Mouse (Mus musculus): ENCODE results near the gene Irf3. TPM values are rescaled to one million over a fixed set of nuclear protein-coding genes. Genes with fewer than 3 reads are reported as not detected.

Gene Irf3
- polyA plus RNA-seq (2016; fragmentation: Nextera tagmentation; extraction: Ambion mirVana) = 74.7 and 75.0 TPM in 2 replicates

DNA sequence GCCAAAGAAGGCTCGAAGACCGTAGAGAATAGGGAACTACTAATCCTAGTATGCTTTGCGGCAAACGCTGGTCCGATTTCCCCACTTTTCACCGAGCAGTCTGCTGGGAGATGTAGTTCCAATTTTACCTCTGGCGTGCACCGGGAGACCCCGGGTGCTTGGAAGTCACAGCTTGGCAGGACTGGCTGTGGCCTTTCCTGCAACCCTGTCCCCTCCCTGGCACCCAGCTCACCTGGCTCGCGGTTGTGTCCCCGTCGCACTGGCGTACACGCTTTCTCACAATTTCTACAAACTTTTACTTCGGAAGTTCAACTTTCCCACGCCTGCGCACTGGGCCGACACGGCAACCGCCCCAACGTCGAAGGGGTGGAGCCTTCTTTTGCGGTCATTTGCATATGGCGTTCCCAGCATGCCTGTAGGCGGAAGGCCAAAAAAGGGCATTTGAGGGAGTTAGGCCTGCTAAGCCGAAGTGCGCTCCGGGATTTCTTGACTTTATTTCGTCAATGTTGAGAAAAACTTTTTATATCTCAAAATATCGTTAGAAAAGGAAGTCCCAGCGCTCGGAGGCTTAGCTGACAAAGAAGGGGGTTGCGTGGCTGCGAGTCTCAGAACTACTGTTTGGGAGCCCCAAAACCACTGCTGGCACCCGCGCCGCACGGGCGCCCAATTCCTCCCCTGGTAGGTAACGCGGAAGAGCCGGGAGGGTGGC is at the start of gene Irf3:
Irf3 (plus strand) TSS at position 418 of the 709 bp plus-strand sequence.
- WGBS = under 1% methylated on average over 43 of the region's 43 CpGs
- Histone ChIP-seq H3K27me3 (ENCODE audit: low read depth, poor library complexity, severe bottlenecking) (no peaks in the 10 kb centered on the region), H3K4me3 (peak within 1 kb of the TSS; percentile 75), H3K9me3 (replicated peaks) (no peaks in the 10 kb centered on the region), H3K27ac (peak within 1 kb of the TSS; percentile 91), H3K4me1 (peaks cover 38% of the 10 kb centered on the region), H3K36me3 (peaks cover 69% of the 10 kb centered on the region)
- DNase-seq (ENCODE audit: low spot score) = peak; percentile 95

DNA sequence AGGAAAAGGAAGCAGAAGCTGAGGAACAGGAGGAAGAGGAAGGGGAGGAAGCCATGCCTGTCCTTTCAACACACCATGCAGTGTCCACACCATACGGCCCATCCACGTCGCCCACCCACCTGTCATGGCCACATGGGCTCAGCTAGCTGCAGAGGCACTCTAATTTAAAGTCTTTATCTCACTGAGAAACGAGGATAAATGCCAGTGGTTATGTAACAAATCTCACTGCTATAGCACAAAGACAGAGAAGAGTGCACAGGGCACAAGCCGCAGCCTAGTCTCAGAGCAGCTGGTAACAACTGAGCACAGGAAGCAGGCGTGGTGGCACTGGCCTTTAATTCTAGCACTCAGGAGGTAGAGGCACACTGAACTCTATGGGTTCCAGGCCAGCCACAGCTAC is 47.5 kb upstream of the Irf3 start:
- Histone ChIP-seq H3K4me1 (peaks cover 19% of the 10 kb centered on the region), H3K9me3 (replicated peaks) (no peaks in the 10 kb centered on the region), H3K27ac (no peak overlapping the region), H3K4me3 (no peak overlapping the region), H3K27me3 (ENCODE audit: low read depth, poor library complexity, severe bottlenecking) (peaks cover 46% of the 10 kb centered on the region), H3K36me3 (no peaks in the 10 kb centered on the region)
- WGBS = 79% methylated on average over 6 of the region's 6 CpGs
- DNase-seq (ENCODE audit: low spot score) = no peak

DNA sequence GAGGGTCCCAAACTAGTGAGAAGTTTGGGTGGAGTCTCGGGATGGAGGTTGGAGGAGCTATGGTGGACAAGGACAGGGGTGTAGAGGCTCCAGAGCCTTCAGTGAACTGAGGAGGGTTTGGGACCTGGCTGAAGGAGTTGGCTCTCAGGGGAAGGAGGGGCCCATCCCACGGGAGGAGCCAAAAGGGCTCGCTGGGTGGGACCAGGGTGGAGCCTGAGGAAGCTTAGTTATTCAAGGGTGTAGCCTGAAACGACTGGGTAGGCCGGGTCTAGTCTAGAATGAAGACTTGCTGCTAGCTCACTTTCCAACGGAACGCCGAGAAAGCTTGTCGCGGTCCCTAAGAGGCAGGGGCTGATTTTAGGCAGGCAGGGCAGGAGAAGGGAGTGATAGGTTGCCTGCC is 45.5 kb upstream of the Irf3 start:
- Histone ChIP-seq H3K27me3 (ENCODE audit: low read depth, poor library complexity, severe bottlenecking) (peaks cover 46% of the 10 kb centered on the region), H3K4me3 (peak overlapping the region; percentile 56), H3K4me1 (peaks cover 23% of the 10 kb centered on the region), H3K9me3 (replicated peaks) (no peaks in the 10 kb centered on the region), H3K36me3 (no peaks in the 10 kb centered on the region), H3K27ac (peak overlapping the region; percentile 69)
- peak; percentile 69 for DNase-seq (ENCODE audit: low spot score)
- WGBS = 1% methylated on average over 10 of the region's 10 CpGs

DNA sequence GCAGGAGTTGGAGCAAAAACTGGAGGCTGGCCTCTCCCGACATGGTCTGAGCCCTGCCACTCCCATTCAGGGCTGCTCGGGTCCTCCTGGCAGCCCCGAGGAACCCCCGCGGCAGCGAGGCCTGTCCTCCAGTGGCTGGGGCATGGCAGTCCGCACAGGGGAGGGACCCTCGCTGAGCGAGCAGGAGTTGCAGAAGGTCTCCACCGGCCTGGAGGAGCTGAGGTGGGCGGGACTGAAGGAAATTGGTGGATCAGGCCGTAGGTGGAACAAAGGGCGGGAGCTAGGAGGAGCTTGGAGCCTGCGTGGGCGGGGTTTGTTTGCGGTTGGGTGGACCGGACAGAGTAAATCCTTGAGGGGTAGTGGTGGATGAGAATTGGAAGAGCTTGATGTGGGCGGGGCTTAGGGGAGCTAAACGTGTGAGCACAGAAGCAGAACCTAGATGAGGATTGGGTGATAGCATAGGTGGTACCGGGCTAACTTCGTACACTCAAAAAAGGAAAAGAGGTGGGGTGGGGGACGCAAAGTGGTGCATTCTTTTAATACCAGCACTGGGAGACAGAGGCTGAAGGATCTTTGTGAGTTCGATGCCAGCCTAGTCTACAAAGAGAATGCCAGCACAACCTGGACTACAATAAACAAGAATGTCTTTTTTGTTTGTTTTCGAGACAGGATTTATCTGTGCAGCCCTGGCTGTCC is 44.7 kb upstream of the Irf3 start:
- Histone ChIP-seq H3K27ac (peak overlapping the region; percentile 69), H3K4me1 (peaks cover 23% of the 10 kb centered on the region), H3K9me3 (replicated peaks) (no peaks in the 10 kb centered on the region), H3K36me3 (no peaks in the 10 kb centered on the region), H3K4me3 (peak overlapping the region; percentile 56), H3K27me3 (ENCODE audit: low read depth, poor library complexity, severe bottlenecking) (peaks cover 42% of the 10 kb centered on the region)
- peak; percentile 87 for DNase-seq (ENCODE audit: low spot score)
- WGBS = 6% methylated on average over 24 of the region's 24 CpGs

DNA sequence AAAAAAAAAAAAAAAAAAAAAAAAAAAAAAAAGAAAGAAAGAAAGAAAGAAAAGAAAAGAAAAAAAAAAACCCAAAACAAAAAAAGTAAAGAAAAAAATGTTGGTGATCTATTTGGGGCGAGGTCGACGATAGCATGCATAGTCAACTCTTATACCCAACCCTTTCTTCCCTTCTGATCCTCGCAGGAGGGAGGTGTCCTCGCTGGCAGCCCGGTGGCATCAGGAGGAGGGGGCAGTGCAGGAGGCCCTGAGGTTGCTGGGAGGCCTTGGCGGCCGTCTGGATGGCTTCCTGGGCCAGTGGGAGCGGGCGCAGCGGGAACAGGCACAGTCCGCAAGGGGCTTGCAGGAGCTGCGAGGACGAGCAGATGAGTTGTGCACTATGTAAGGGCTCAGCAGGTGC is 43.9 kb upstream of the Irf3 start:
- no peak for DNase-seq (ENCODE audit: low spot score)
- no peak overlapping the region for H3K4me3 ChIP-seq
- WGBS = 61% methylated on average over 14 of the region's 14 CpGs
- H3K27me3 ChIP-seq (ENCODE audit: low read depth, poor library complexity, severe bottlenecking) = peaks cover 34% of the 10 kb centered on the region
- H3K9me3 ChIP-seq (replicated peaks) = no peaks in the 10 kb centered on the region
- H3K36me3 ChIP-seq = no peaks in the 10 kb centered on the region
- no peak overlapping the region for H3K27ac ChIP-seq
- peaks cover 23% of the 10 kb centered on the region for H3K4me1 ChIP-seq

DNA sequence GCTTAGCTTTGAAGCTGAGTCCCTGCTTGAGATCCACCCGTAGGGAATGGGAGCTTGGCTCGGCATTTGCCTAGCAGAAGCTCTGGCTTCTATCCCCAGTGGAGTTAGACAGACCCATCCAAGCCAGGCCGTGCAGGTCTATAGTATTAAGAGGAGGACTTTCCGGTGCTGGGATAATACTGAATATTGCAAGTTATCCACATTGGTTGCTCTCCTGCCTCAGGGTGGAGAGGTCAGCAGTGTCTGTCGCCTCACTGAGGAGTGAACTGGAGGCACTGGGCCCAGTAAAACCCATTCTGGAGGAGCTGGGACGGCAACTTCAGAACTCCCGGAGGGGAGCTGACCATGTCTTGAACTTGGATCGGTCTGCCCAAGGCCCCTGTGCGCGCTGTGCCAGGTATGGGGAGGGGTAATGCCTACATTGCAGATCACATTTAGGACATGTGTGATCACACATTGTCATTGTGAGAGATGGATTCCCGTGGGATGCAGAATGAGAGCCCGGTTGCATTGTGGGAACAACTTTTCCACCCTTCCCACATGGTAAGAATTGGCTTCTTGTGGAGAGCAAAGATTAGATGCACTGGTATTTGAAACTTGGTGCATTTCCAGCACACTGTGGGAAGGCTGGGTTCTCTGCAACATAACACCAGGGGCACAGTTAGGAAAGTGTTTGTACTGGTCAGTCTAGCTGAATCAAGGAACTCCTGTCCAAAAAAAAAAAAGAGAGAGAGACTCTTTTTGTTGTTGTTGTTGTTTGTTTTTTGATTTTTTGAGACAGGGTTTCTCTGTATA is 43.2 kb upstream of the Irf3 start:
- Histone ChIP-seq H3K4me1 (peaks cover 23% of the 10 kb centered on the region), H3K27ac (no peak overlapping the region), H3K9me3 (replicated peaks) (no peaks in the 10 kb centered on the region), H3K4me3 (no peak overlapping the region), H3K36me3 (peaks cover 4% of the 10 kb centered on the region; the same call in 1 of the 2 replicates), H3K27me3 (ENCODE audit: low read depth, poor library complexity, severe bottlenecking) (peaks cover 30% of the 10 kb centered on the region)
- no peak for DNase-seq (ENCODE audit: low spot score)
- 82% methylated on average over 12 of the region's 12 CpGs for WGBS

DNA sequence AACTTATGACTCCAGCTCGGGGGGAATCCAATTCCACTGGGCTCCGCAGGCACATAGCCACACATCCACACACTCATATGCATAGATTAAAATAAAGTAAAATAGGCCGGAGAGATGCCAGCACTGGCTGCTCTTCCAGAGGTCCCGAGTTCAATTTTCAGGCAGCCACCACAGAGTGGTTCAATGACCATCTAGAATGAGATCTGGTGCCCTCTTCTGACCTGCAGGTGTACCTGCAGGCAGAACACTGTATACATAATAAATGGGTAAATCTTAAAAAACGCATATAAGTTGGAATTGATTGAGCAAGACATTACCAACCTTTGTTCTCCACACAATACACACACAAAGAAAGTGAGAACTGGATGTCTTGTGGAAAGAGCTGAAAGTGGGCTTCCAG is 41.8 kb upstream of the Irf3 start:
- no peak overlapping the region for H3K4me3 ChIP-seq
- DNase-seq (ENCODE audit: low spot score) = no peak
- peaks cover 23% of the 10 kb centered on the region for H3K4me1 ChIP-seq
- H3K27ac ChIP-seq = no peak overlapping the region
- H3K27me3 ChIP-seq (ENCODE audit: low read depth, poor library complexity, severe bottlenecking) = peaks cover 18% of the 10 kb centered on the region
- 57% methylated on average over 5 of the region's 5 CpGs for WGBS
- no peaks in the 10 kb centered on the region for H3K9me3 ChIP-seq (replicated peaks)
- peaks cover 10% of the 10 kb centered on the region for H3K36me3 ChIP-seq

DNA sequence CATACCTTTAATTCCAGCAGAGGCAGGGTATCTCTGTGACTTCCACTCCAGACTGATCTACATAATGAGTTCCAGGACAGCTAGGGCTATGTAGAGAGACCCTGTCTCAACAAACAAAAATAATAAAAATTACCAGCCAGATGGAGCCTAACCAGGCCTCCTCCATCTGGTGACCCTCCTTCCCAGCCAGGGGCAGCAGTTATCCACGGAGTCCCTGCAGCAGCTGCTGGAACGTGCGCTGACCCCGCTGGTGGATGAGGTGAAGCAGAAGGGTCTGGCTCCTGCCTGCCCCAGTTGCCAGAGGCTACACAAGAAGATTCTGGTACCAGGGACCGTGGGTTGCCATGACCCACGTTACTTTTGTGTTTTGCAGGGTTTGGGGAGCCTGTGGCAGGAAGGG is 41.2 kb upstream of the Irf3 start:
- WGBS = 66% methylated on average over 6 of the region's 6 CpGs
- Histone ChIP-seq H3K36me3 (peaks cover 16% of the 10 kb centered on the region), H3K4me3 (no peak overlapping the region), H3K27ac (peak overlapping the region; percentile 22; the same call in 1 of the 2 replicates), H3K9me3 (replicated peaks) (no peaks in the 10 kb centered on the region), H3K27me3 (ENCODE audit: low read depth, poor library complexity, severe bottlenecking) (peaks cover 11% of the 10 kb centered on the region), H3K4me1 (peaks cover 23% of the 10 kb centered on the region)
- DNase-seq (ENCODE audit: low spot score) = no peak

DNA sequence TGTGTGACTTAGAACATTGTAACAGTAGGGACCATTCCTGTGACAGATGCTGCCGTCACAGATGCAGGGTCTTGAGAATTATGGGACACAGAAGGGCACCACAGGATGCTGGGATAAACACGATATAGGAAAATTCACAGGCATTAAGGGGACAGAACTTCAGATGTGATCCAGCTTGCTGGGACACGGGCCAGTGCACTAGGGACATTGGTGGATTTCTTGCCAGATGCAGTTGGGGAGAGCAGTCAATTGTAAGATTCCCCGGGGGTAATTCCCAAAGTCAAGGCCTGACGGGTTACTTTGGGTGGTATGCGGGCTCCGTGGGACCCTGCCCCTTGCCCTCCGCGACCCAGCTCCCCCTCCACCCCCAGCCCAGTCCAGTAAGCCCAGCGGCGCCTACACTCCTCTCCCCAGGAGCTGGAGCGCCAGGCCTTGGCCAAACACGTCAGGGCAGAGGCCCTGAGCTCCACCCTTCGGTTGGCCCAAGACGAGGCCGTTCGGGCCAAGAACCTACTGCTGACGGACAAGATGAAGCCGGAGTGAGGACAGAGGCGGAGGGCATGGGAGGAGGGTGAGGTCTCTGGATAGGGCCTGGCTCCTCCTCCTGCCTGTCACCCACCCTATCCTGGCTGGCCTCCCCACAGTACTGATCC is 40.1 kb upstream of the Irf3 start:
- Histone ChIP-seq H3K9me3 (replicated peaks) (no peaks in the 10 kb centered on the region), H3K27me3 (ENCODE audit: low read depth, poor library complexity, severe bottlenecking) (peaks cover under 1% of the 10 kb centered on the region; the same call in 1 of the 2 replicates), H3K4me1 (peaks cover 13% of the 10 kb centered on the region), H3K27ac (no peak overlapping the region), H3K4me3 (no peak overlapping the region), H3K36me3 (peaks cover 26% of the 10 kb centered on the region)
- 78% methylated on average over 20 of the region's 20 CpGs for WGBS
- no peak for DNase-seq (ENCODE audit: low spot score)

DNA sequence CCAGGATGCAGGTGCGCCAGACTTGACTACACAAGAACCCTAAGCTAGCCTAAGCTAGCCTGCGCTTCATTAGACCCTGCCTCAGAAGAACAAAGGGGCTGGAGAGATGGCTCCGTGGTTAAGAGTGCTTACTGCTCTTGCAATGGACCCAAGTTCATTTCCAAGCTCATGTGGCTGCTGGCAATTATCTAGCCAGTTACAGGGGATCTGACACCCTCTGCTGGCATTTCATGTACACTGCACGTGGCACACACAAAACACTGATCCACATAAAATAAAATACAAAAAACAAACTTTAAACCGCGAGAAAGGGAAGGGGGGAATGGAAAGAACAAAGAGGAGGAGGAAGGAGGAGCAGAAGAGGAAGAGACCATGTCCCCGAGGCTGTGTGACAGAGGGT is 39.2 kb upstream of the Irf3 start:
- H3K9me3 ChIP-seq (replicated peaks) = no peaks in the 10 kb centered on the region
- H3K27ac ChIP-seq = no peak overlapping the region
- H3K4me3 ChIP-seq = no peak overlapping the region
- peaks cover 33% of the 10 kb centered on the region for H3K36me3 ChIP-seq
- WGBS = 55% methylated on average over 7 of the region's 7 CpGs
- H3K4me1 ChIP-seq = peaks cover 4% of the 10 kb centered on the region; the same call in 1 of the 2 replicates
- no peaks in the 10 kb centered on the region for H3K27me3 ChIP-seq (ENCODE audit: low read depth, poor library complexity, severe bottlenecking)
- DNase-seq (ENCODE audit: low spot score) = no peak

DNA sequence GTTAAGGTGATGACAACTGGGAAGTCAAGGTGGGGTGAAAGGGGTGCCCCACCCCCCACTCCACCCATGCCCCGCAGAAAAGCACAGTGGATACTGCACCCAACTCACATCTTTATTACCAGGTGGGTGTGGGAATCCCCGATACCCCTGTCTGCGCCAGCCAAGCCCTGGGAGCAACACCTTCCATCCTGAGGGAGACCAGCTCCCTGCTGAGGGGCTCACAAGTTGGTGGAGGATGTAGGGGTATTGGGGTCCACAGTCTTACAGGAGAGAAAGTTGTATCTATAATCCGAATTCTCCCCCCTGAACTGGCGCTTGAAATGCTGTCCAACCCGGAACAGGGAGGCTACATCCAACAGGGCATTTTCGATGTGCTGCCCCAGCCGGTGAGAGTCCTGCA is 38.2 kb upstream of the Irf3 start:
- H3K36me3 ChIP-seq = peaks cover 42% of the 10 kb centered on the region
- H3K27me3 ChIP-seq (ENCODE audit: low read depth, poor library complexity, severe bottlenecking) = no peaks in the 10 kb centered on the region
- no peak overlapping the region for H3K4me3 ChIP-seq
- H3K9me3 ChIP-seq (replicated peaks) = no peaks in the 10 kb centered on the region
- no peak overlapping the region for H3K27ac ChIP-seq
- peaks cover 4% of the 10 kb centered on the region; the same call in 1 of the 2 replicates for H3K4me1 ChIP-seq
- no peak for DNase-seq (ENCODE audit: low spot score)
- WGBS = 84% methylated on average over 8 of the region's 8 CpGs

DNA sequence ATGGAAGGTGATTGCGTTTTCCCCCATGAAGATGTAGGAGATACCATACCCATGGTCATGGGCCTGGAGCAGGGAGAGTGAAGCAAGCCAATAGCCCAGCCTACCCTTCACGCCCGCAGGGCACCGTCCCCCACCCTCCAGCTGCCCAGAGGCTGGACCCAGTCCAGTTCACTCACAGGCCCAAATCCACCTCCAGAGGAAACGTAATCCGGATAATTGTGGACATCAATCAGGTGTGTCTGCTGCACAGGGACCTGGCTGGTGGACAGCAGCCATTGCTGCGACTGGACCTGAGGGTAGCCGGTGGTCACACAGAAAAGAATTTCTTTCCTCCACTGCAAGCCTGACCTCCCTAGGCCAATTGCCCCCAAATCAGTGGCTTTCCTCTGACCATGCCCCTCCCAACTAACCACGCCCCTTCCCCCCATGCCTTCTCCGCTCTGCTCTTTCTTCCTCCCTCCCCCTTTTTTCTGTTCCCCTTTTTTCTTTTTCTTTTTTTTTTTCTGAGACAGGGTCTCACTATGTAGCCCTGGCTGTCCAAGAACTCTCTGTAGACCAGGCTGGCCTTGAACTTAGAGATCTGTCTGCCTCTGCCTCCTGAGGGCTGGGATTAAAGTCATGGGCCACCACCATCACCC is 37.5 kb upstream of the Irf3 start:
- no peaks in the 10 kb centered on the region for H3K27me3 ChIP-seq (ENCODE audit: low read depth, poor library complexity, severe bottlenecking)
- H3K4me3 ChIP-seq = no peak overlapping the region
- no peak for DNase-seq (ENCODE audit: low spot score)
- no peak overlapping the region for H3K27ac ChIP-seq
- H3K4me1 ChIP-seq = peaks cover 4% of the 10 kb centered on the region; the same call in 1 of the 2 replicates
- H3K36me3 ChIP-seq = peaks cover 44% of the 10 kb centered on the region
- 87% methylated on average over 10 of the region's 10 CpGs for WGBS
- H3K9me3 ChIP-seq (replicated peaks) = no peaks in the 10 kb centered on the region
